Mouse (Mus musculus) hindbrain, embryonic 12.5 days (tissue): ENCODE results near the gene F8. TPM values are rescaled to one million over a fixed set of nuclear protein-coding genes. Genes with fewer than 3 reads are reported as not detected.
A peak's percentile ranks its signal among the peaks of the same experiment; 100 is the strongest.
"Not testable (repeated sequence)": the region's sequence is repeated elsewhere in the genome, so short reads cannot be mapped to it uniquely, and the experiment has no call there.

ENCODE experiments used
- ATAC-seq: fragments of 200-750 bp; cut with Nextera tagmentation; 2 replicates; pipeline ENCODE4 v1.8.0; 2017; ENCODE audit warnings: moderate TSS enrichment; ENCODE audit not compliant: low FRiP score
- H3K27ac ChIP-seq: fragments of 300-500 bp; sonication (generic); 2 replicates; pipeline ENCODE4 v1.5.1; 2016; ENCODE audit warnings: mild to moderate bottlenecking
- H3K27me3 ChIP-seq: fragments of 300-500 bp; sonication (generic); 2 replicates; pipeline ENCODE4 v1.6.1; 2016; ENCODE audit warnings: mild to moderate bottlenecking
- H3K36me3 ChIP-seq: fragments of 300-500 bp; sonication (generic); 2 replicates; pipeline ENCODE4 v1.6.1; 2016; ENCODE audit warnings: mild to moderate bottlenecking
- H3K4me1 ChIP-seq: fragments of 300-500 bp; sonication (generic); 2 replicates; pipeline ENCODE4 v1.6.1; 2016
- H3K4me2 ChIP-seq: fragments of 300-500 bp; sonication (generic); replicated peaks from 2 replicates; pipeline ENCODE4 v1.6.1; 2016; ENCODE audit warnings: mild to moderate bottlenecking
- H3K4me3 ChIP-seq: fragments of 300-500 bp; sonication (generic); 2 replicates; pipeline ENCODE4 v1.5.1; 2016; ENCODE audit warnings: mild to moderate bottlenecking
- H3K9ac ChIP-seq: fragments of 300-500 bp; sonication (generic); 2 replicates; pipeline ENCODE4 v1.6.1; 2016; ENCODE audit warnings: mild to moderate bottlenecking, moderate library complexity
- H3K9me3 ChIP-seq: fragments of 300-500 bp; sonication (generic); replicated peaks from 2 replicates; pipeline ENCODE4 v1.6.1; 2016; ENCODE audit warnings: mild to moderate bottlenecking
- WGBS: fragments of 180-500 bp; shearing (Covaris S2); methylation state at CpG from one replicate; pipeline ENCODE4 v1.1.7; 2016; 5-methylcytosine and 5-hydroxymethylcytosine counted together
- polyA plus RNA-seq: library from polyadenylated mRNA; unstranded; fragments of >200 nt; fragmentation: Nextera tagmentation; extraction: Ambion mirVana; gene quantifications from 2 replicates; pipeline ENCODE4 v1.2.1, GENCODE M21; 2016

The F8 gene
- polyA plus RNA-seq, 1 experiment from 2014 or later = 1.5 TPM

GRCm38 (mm10) chrX:75271676-75272075 is 110.7 kb downstream of the F8 start:
- no peak for ATAC-seq
- WGBS = 69% methylated on average over 8 of the region's 8 CpGs
- Histone ChIP-seq H3K4me3 (no peak overlapping the region), H3K4me2 (no peak overlapping the region), H3K27ac (no peak overlapping the region), H3K27me3 (no peaks in the 10 kb centered on the region), H3K9ac (no peak overlapping the region), H3K4me1 (no peaks in the 10 kb centered on the region), H3K9me3 (no peaks in the 10 kb centered on the region), H3K36me3 (no peaks in the 10 kb centered on the region)

- WGBS = 67% methylated on average over 8 of the region's 8 CpGs
- not testable (repeated sequence) for H3K4me1 ChIP-seq, H3K36me3 ChIP-seq, H3K4me3 ChIP-seq, H3K9ac ChIP-seq, H3K27me3 ChIP-seq, H3K9me3 ChIP-seq, ATAC-seq, H3K27ac ChIP-seq, H3K4me2 ChIP-seq
Observed at GRCm38 (mm10) chrX:75233603-75234376, 148.6 kb downstream of the F8 start.

GRCm38 (mm10) chrX:75231456-75231855 is 151.0 kb downstream of the F8 start:
- Histone ChIP-seq H3K36me3 (no peaks in the 10 kb centered on the region), H3K4me2 (no peak overlapping the region), H3K4me3 (no peak overlapping the region), H3K27me3 (no peaks in the 10 kb centered on the region), H3K9ac (no peak overlapping the region), H3K9me3 (no peaks in the 10 kb centered on the region), H3K27ac (no peak overlapping the region), H3K4me1 (no peaks in the 10 kb centered on the region)
- no peak for ATAC-seq
- WGBS = 88% methylated on average over 1 of the region's 1 CpGs

- ATAC-seq = no peak
- Histone ChIP-seq H3K9me3 (no peaks in the 10 kb centered on the region), H3K27ac (no peak within 1 kb of the TSS), H3K27me3 (no peaks in the 10 kb centered on the region), H3K36me3 (no peaks in the 10 kb centered on the region), H3K4me2 (no peak within 1 kb of the TSS), H3K4me1 (no peaks in the 10 kb centered on the region), H3K4me3 (no peak within 1 kb of the TSS), H3K9ac (no peak within 1 kb of the TSS)
- 74% methylated on average over 1 of the region's 1 CpGs for WGBS
Observed at GRCm38 (mm10) chrX:75163670-75164069, 218.7 kb downstream of the F8 start, which contains the start of gene Smim9. TSS of gene Smim9 (minus strand) at chrX:75163770.

- H3K27me3 ChIP-seq = no peaks in the 10 kb centered on the region
- H3K4me1 ChIP-seq = no peaks in the 10 kb centered on the region
- WGBS = 20% methylated on average over 43 of the region's 49 CpGs
- H3K9me3 ChIP-seq = no peaks in the 10 kb centered on the region
- peak overlapping the region; percentile 48 for H3K4me3 ChIP-seq
- peak; percentile 71 for ATAC-seq
- H3K4me2 ChIP-seq = peak overlapping the region; percentile 57
- H3K27ac ChIP-seq = no peak overlapping the region
- H3K36me3 ChIP-seq = no peaks in the 10 kb centered on the region
- H3K9ac ChIP-seq = peak overlapping the region; percentile 54
Observed at GRCm38 (mm10) chrX:75155576-75156243, 226.7 kb downstream of the F8 start.

GRCm38 (mm10) chrX:75152249-75152648 is 230.2 kb downstream of the F8 start:
- Histone ChIP-seq H3K27ac (no peak overlapping the region), H3K4me2 (no peak overlapping the region), H3K4me3 (no peak overlapping the region), H3K36me3 (no peaks in the 10 kb centered on the region), H3K4me1 (no peaks in the 10 kb centered on the region), H3K27me3 (no peaks in the 10 kb centered on the region), H3K9me3 (no peaks in the 10 kb centered on the region), H3K9ac (no peak overlapping the region)
- no peak for ATAC-seq
- 49% methylated on average over 1 of the region's 1 CpGs for WGBS

GRCm38 (mm10) chrX:75150304-75150703 is 232.1 kb downstream of the F8 start:
- no peaks in the 10 kb centered on the region for H3K27me3 ChIP-seq
- no peaks in the 10 kb centered on the region for H3K9me3 ChIP-seq
- no peak overlapping the region for H3K4me3 ChIP-seq
- 72% methylated on average over 2 of the region's 2 CpGs for whole genome bisulfite sequencing
- no peak overlapping the region for H3K9ac ChIP-seq
- H3K27ac ChIP-seq = no peak overlapping the region
- no peak overlapping the region for H3K4me2 ChIP-seq
- ATAC-seq = no peak
- H3K4me1 ChIP-seq = no peaks in the 10 kb centered on the region
- H3K36me3 ChIP-seq = no peaks in the 10 kb centered on the region

- no peak for ATAC-seq
- Histone ChIP-seq H3K4me2 (no peak overlapping the region), H3K4me1 (no peaks in the 10 kb centered on the region), H3K27me3 (no peaks in the 10 kb centered on the region), H3K9me3 (no peaks in the 10 kb centered on the region), H3K36me3 (no peaks in the 10 kb centered on the region), H3K4me3 (no peak overlapping the region), H3K9ac (no peak overlapping the region), H3K27ac (no peak overlapping the region)
- 86% methylated on average over 4 of the region's 4 CpGs for WGBS
Observed at GRCm38 (mm10) chrX:75148414-75148813, 234.0 kb downstream of the F8 start.

GRCm38 (mm10) chrX:75143124-75143555 is 239.3 kb downstream of the F8 start:
- H3K27me3 ChIP-seq, H3K36me3 ChIP-seq, H3K9me3 ChIP-seq, H3K4me1 ChIP-seq, H3K27ac ChIP-seq: not testable (repeated sequence)
- peak overlapping the region; percentile 55 for H3K4me2 ChIP-seq
- peak overlapping the region; percentile 51; the same call in 1 of the 2 replicates for H3K9ac ChIP-seq
- WGBS = 23% methylated on average over 25 of the region's 42 CpGs
- peak; percentile 43; the same call in 1 of the 2 replicates for ATAC-seq
- peak overlapping the region; percentile 37 for H3K4me3 ChIP-seq

- H3K9me3 ChIP-seq = no peaks in the 10 kb centered on the region
- no peaks in the 10 kb centered on the region for H3K4me1 ChIP-seq
- WGBS = 92% methylated on average over 2 of the region's 2 CpGs
- H3K27me3 ChIP-seq = no peaks in the 10 kb centered on the region
- H3K27ac ChIP-seq = no peak overlapping the region
- H3K9ac ChIP-seq = no peak overlapping the region
- no peak overlapping the region for H3K4me2 ChIP-seq
- no peak for ATAC-seq
- no peaks in the 10 kb centered on the region for H3K36me3 ChIP-seq
- H3K4me3 ChIP-seq = no peak overlapping the region
Observed at GRCm38 (mm10) chrX:75138182-75138581, 244.2 kb downstream of the F8 start.

- Histone ChIP-seq H3K4me3 (no peak overlapping the region), H3K4me2 (no peak overlapping the region), H3K9ac (no peak overlapping the region), H3K27me3 (no peaks in the 10 kb centered on the region), H3K36me3 (no peaks in the 10 kb centered on the region), H3K4me1 (no peaks in the 10 kb centered on the region), H3K27ac (no peak overlapping the region), H3K9me3 (no peaks in the 10 kb centered on the region)
- no peak for ATAC-seq
- WGBS = 84% methylated on average over 2 of the region's 2 CpGs
Observed at GRCm38 (mm10) chrX:75137729-75138128, 244.7 kb downstream of the F8 start.

- H3K4me3 ChIP-seq = no peak overlapping the region
- H3K36me3 ChIP-seq = no peaks in the 10 kb centered on the region
- no peaks in the 10 kb centered on the region for H3K9me3 ChIP-seq
- H3K27me3 ChIP-seq = no peaks in the 10 kb centered on the region
- no peak overlapping the region for H3K4me2 ChIP-seq
- H3K9ac ChIP-seq = no peak overlapping the region
- H3K4me1 ChIP-seq = no peaks in the 10 kb centered on the region
- H3K27ac ChIP-seq = no peak overlapping the region
- ATAC-seq = no peak
Observed at GRCm38 (mm10) chrX:75136938-75137337, 245.5 kb downstream of the F8 start.
